Mouse (Mus musculus) myocyte (in vitro differentiated cells): ENCODE data around the gene Ccdc181.

Experiments
- CEBPB ChIP-seq: IDR thresholded peaks from 2 replicates; pipeline ENCODE4 v1.6.1; 2011; ENCODE audit warnings: mild to moderate bottlenecking, moderate library complexity; ENCODE audit not compliant: poor library complexity, insufficient read depth, severe bottlenecking
- E2F4 ChIP-seq: IDR thresholded peaks from one replicate; pipeline ENCODE4 v1.6.1; 2011; ENCODE audit warnings: mild to moderate bottlenecking, control low read depth, moderate library complexity; ENCODE audit not compliant: insufficient read depth
- MYOG ChIP-seq, 3 experiments: IDR thresholded peaks; one replicate each; pipeline ENCODE4 v1.6.1; 2011; ENCODE audit warnings: control low read depth in 2 of 3, low read depth in 2 of 3, mild to moderate bottlenecking in 2 of 3; ENCODE audit not compliant: insufficient read length in 2 of 3, control insufficient read depth in 1 of 3, insufficient read depth in 1 of 3
- POLR2A ChIP-seq: IDR thresholded peaks from one replicate; pipeline ENCODE4 v1.6.1; 2011; ENCODE audit warnings: low read depth, mild to moderate bottlenecking, control low read depth, moderate library complexity; ENCODE audit not compliant: insufficient read length
- POLR2AphosphoS2 ChIP-seq: IDR thresholded peaks from one replicate; pipeline ENCODE4 v1.6.1; 2011; ENCODE audit warnings: low read depth, control low read depth; ENCODE audit not compliant: insufficient read length
- REST ChIP-seq: IDR thresholded peaks from one replicate; pipeline ENCODE4 v1.6.1; 2011; ENCODE audit warnings: mild to moderate bottlenecking, control low read depth, moderate library complexity; ENCODE audit not compliant: insufficient read depth, insufficient read length
- USF1 ChIP-seq: IDR thresholded peaks from one replicate; pipeline ENCODE4 v1.6.1; 2011; ENCODE audit warnings: low read depth, mild to moderate bottlenecking, control low read depth, moderate library complexity

GRCm38 (mm10) chr1:164324878-164325277 lies 49.5 kb downstream of the Ccdc181 start:
- no peak for TF ChIP-seq POLR2A
- TF ChIP-seq REST: no peak
- no peak for TF ChIP-seq E2F4
- TF ChIP-seq MYOG (IDR thresholded peaks at IDR 0.05; ENCODE audit: control insufficient read depth in 1 of 3, insufficient read depth in 1 of 3, insufficient read length in 2 of 3, low read depth in 2 of 3): no peak
- TF ChIP-seq POLR2AphosphoS2: no peak
- no peak for TF ChIP-seq CEBPB
- no peak for TF ChIP-seq USF1
